Mouse (Mus musculus): ENCODE data around the gene Smpd3.

DNA sequence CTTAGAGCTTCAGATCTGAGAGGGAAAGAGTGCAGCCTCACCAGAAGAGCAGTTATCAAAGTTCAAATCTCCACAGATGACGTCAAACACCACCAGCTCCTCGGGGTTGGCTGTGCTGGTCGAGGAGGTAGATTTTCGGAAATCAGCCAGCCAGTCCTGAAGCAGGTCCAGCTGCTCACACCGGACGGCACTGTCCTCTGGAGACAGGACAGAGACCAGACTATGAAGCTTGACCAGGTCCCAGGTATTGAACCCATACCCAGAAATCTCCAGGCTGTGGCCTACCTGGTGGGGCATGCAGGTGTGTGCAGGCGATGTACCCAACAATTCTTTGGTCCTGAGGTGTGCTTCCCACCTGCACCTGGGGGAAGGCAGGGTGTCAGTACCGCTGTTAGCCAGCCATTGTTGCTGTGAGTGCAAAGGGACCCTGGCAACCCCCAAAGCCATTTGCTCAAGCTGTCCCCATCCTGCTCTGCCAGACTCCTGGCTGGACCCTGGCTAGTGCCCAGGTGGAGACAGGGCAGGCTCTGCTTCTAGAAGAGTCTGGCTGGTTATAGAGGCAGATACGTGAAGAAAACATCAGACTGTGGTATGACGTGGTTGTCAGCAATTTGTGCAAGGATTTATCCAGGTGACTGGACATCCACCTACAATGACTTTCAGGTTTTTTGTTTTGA, 78.1 kb downstream of the Smpd3 start:
- TF ChIP-seq POLR2A (IDR thresholded peaks at IDR 0.05; ENCODE audit: borderline replicate concordance, extremely low read depth, insufficient read depth, insufficient read length, poor library complexity, severe bottlenecking) (no peak), CTCF (IDR thresholded peaks at IDR 0.05; ENCODE audit: borderline replicate concordance, extremely low read depth, insufficient read depth, insufficient read length) (no peak)

All from brain, embryonic 14.5 days (tissue).